In genomic region chr14:103100296-103100695, GRCm38 (mm10) we compare ENCODE assay signal across 10 mouse cellular contexts. TPM values are rescaled to one million over a fixed set of nuclear protein-coding genes. Genes with fewer than 3 reads are reported as not detected.
A peak's percentile ranks its signal among the peaks of the same experiment; 100 is the strongest.
DNase-seq lines count a peak whose midpoint lies in the region; ATAC-seq lines count a peak whose summit lies in the region.
"Had no signal": no experiment of that assay in that cellular context is flagged by ENCODE, and none has a peak within 500 bp of the region (broad histone marks: within the 10 kb centered on the region; RNA-seq: fewer than 3 reads in every experiment).

No protein-coding gene starts in this region.

- H3K4me1 ChIP-seq in liver, embryonic 11.5 days (replicated peaks; ENCODE audit: control insufficient read depth, insufficient read depth, low read length), result peaks cover 5% of the 10 kb centered on the region
- H3K4me1 ChIP-seq in embryonic facial prominence, embryonic 14.5 days (ENCODE audit: control insufficient read depth, insufficient read depth, low read length), result peaks cover 6% of the 10 kb centered on the region
- H3K4me1 ChIP-seq in liver, embryonic 12.5 days, result peaks cover 29% of the 10 kb centered on the region

- H3K4me3 ChIP-seq in liver, embryonic 11.5 days (ENCODE audit: low read depth, low read length), result 0 out of 2 replicates have a peak overlapping the region, but pooled peaks have one; percentile 85
- no peak overlapping the region for H3K4me3 ChIP-seq in embryonic facial prominence, embryonic 14.5 days (ENCODE audit: low read depth, low read length)
- H3K4me3 ChIP-seq in liver, embryonic 12.5 days, result peak overlapping the region; percentile 90

- H3K27ac ChIP-seq in liver, embryonic 11.5 days (ENCODE audit: low read depth, low read length), result no peak overlapping the region
- no peak overlapping the region; the same call in 1 of the 2 replicates for H3K27ac ChIP-seq in embryonic facial prominence, embryonic 14.5 days (replicated peaks; ENCODE audit: low read depth, low read length)
- H3K27ac ChIP-seq in liver, embryonic 12.5 days, result peak overlapping the region; percentile 100

- H3K36me3 ChIP-seq in liver, embryonic 11.5 days (ENCODE audit: control insufficient read depth, insufficient read depth, low read length), result peaks cover 3% of the 10 kb centered on the region; the same call in 1 of the 2 replicates
- H3K36me3 ChIP-seq in embryonic facial prominence, embryonic 14.5 days (ENCODE audit: control insufficient read depth, insufficient read depth, low read length), result peaks cover 1% of the 10 kb centered on the region; the same call in 1 of the 2 replicates
- H3K36me3 ChIP-seq in liver, embryonic 12.5 days, result peaks cover 15% of the 10 kb centered on the region

- no peak overlapping the region for H3K9ac ChIP-seq in liver, embryonic 11.5 days (ENCODE audit: low read depth, low read length)
- no peak overlapping the region for H3K9ac ChIP-seq in embryonic facial prominence, embryonic 14.5 days (ENCODE audit: low read depth, low read length)
- H3K9ac ChIP-seq in liver, embryonic 12.5 days, result no peak overlapping the region

- H3K27me3 ChIP-seq in liver, embryonic 11.5 days (replicated peaks; ENCODE audit: control insufficient read depth, insufficient read depth, low read length), result no peaks in the 10 kb centered on the region
- H3K27me3 ChIP-seq in embryonic facial prominence, embryonic 14.5 days (replicated peaks; ENCODE audit: control insufficient read depth, insufficient read depth, low read length), result no peaks in the 10 kb centered on the region
- H3K27me3 ChIP-seq in liver, embryonic 12.5 days (replicated peaks), result no peaks in the 10 kb centered on the region

- DNase-seq in heart, adult 11 months, result peak; percentile 53
- no peak for DNase-seq in heart, adult 9 months (ENCODE audit: low spot score in 2 of 2)
- no peak for DNase-seq in liver, embryonic 11.5 days (ENCODE audit: low spot score)
- DNase-seq in liver, result no peak
- DNase-seq in embryonic facial prominence, embryonic 14.5 days (ENCODE audit: low spot score), result no peak
- no peak for DNase-seq in Muller cell, postnatal 12 days (ENCODE audit: inconsistent ontology term)
- no peak for DNase-seq in cerebellum, postnatal 4 days (ENCODE audit: low spot score in 2 of 2)

- no peak for ATAC-seq in liver, embryonic 11.5 days (replicated peaks; ENCODE audit: low FRiP score)
- no peak for ATAC-seq in embryonic facial prominence, embryonic 14.5 days (ENCODE audit: low read depth)
- no peak for ATAC-seq in liver, embryonic 12.5 days

- H3K4me2 ChIP-seq in liver, embryonic 11.5 days, result peak overlapping the region; percentile 76; the same call in 1 of the 2 replicates
- H3K4me2 ChIP-seq in embryonic facial prominence, embryonic 14.5 days (ENCODE audit: low read depth, low read length), result peak overlapping the region; percentile 77; the same call in 1 of the 2 replicates
- H3K4me2 ChIP-seq in liver, embryonic 12.5 days, result peak overlapping the region; percentile 65

- 82% methylated on average over 13 of the region's 13 CpGs for WGBS in liver, embryonic 11.5 days
- 80% methylated on average over 13 of the region's 13 CpGs for WGBS in embryonic facial prominence, embryonic 14.5 days
- WGBS in liver, embryonic 12.5 days (ENCODE audit: insufficient replicate concordance), result 81% methylated on average over 13 of the region's 13 CpGs

- H3K9me3 ChIP-seq in liver, embryonic 11.5 days (ENCODE audit: control insufficient read depth, low read length), result no peaks in the 10 kb centered on the region
- H3K9me3 ChIP-seq in embryonic facial prominence, embryonic 14.5 days (ENCODE audit: control insufficient read depth, low read length), result no peaks in the 10 kb centered on the region
- H3K9me3 ChIP-seq in liver, embryonic 12.5 days (replicated peaks), result no peaks in the 10 kb centered on the region
- H3K9me3 ChIP-seq: midbrain, embryonic 10.5 days had no signal

RNA-seq across cellular contexts. Expression of gene Fbxl3, which starts 0.9 kb away (rescaled TPM):
- polyA plus RNA-seq in liver, embryonic 11.5 days (2014; fragmentation: Nextera tagmentation; extraction: Ambion mirVana), result 15.1 and 16.0 TPM in 2 replicates
- 34.1 and 35.0 TPM in 2 replicates for polyA plus RNA-seq in embryonic facial prominence, embryonic 14.5 days (2014; fragmentation: Nextera tagmentation; extraction: Ambion mirVana)
- 14.7 and 16.4 TPM in 2 replicates for polyA plus RNA-seq in liver, embryonic 12.5 days (2016; fragmentation: Nextera tagmentation; extraction: Ambion mirVana)

RNA-seq across cellular contexts. Expression of gene Cln5, which starts 30.3 kb away (rescaled TPM):
- polyA plus RNA-seq in liver, embryonic 11.5 days (2014; fragmentation: Nextera tagmentation; extraction: Ambion mirVana), result 29.4 and 31.8 TPM in 2 replicates
- 34.3 and 34.9 TPM in 2 replicates for polyA plus RNA-seq in embryonic facial prominence, embryonic 14.5 days (2014; fragmentation: Nextera tagmentation; extraction: Ambion mirVana)
- 23.2 and 23.9 TPM in 2 replicates for polyA plus RNA-seq in liver, embryonic 12.5 days (2016; fragmentation: Nextera tagmentation; extraction: Ambion mirVana)

RNA-seq across cellular contexts. Expression of gene Acod1, which starts 53.5 kb away (rescaled TPM):
- 0.16 and 0.25 TPM in 2 replicates for polyA plus RNA-seq in liver, embryonic 11.5 days (2014; fragmentation: Nextera tagmentation; extraction: Ambion mirVana)
- 0.06 TPM in 1 of 2 replicates, not detected in the other for polyA plus RNA-seq in embryonic facial prominence, embryonic 14.5 days (2014; fragmentation: Nextera tagmentation; extraction: Ambion mirVana)
- polyA plus RNA-seq in liver, embryonic 12.5 days (2016; fragmentation: Nextera tagmentation; extraction: Ambion mirVana), result 0.10 and 0.12 TPM in 2 replicates
- polyA plus RNA-seq: midbrain, embryonic 10.5 days; stomach, embryonic 14.5 days had no signal
